Mouse (Mus musculus) 3134 (cell line): ENCODE measurements around the gene Galt.
"Not testable (repeated sequence)": the region's sequence is repeated elsewhere in the genome, so short reads cannot be mapped to it uniquely, and the experiment has no call there.

ENCODE experiments used
- DNase-seq: peaks from one replicate; pipeline ENCODE4 v3.0.0-alpha.2; 2011; ENCODE audit warnings: low spot score; ENCODE audit not compliant: insufficient read length; ENCODE audit errors: extremely low read depth

Galt gene

DNA sequence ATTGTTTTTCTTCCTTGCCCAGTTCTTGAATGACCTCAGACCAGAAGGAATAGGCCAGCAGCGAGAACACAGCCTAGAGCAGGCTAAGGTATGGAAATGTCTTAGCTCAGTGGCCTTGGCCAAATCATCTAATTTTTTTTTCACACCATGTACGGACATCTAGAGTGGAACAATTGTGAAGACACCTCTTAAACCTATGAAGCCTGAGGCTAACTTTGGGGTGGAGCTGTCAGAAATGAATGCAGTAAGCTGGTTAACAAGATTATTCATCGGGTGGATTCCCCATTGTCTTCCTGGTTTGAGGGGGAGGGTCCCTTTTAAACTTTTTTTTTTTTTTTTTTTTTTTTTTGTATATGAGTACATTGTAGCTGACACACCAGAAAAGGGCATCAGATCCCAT, 19.5 kb downstream of the Galt start:
- DNase-seq: not testable (repeated sequence)

GRCm38 (mm10) chr4:41775840-41776239, 20.8 kb downstream of the Galt start:
- DNase-seq: not testable (repeated sequence)

GRCm38 (mm10) chr4:41781271-41781670, 26.2 kb downstream of the Galt start:
- not testable (repeated sequence) for DNase-seq

GRCm38 (mm10) chr4:41781748-41782485, 26.9 kb downstream of the Galt start:
- not testable (repeated sequence) for DNase-seq

DNA sequence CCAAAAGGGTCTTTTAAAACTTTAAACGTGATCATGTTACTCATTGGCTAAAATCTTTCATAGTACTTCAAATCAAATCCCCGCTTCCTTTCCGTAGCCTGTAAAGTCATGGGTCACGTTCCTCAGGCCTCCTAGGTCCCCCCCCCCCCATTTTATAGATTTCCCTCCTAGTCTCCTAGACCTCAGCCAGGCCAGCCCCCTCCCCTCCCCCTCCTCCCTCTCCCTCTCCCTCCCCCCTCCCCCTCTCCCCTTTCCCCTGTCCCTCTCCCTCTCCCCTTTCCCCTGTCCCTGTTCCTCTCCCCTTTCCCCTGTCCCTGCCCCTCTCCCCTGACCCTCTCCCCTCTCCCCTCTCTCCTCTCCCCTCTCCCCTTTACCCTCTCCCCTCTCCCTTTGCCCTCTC, 27.7 kb downstream of the Galt start:
- not testable (repeated sequence) for DNase-seq

GRCm38 (mm10) chr4:41783197-41783596, 28.2 kb downstream of the Galt start:
- not testable (repeated sequence) for DNase-seq
